Mouse (Mus musculus): ENCODE data around the gene Olfr1471.
"Not testable (repeated sequence)": the region's sequence is repeated elsewhere in the genome, so short reads cannot be mapped to it uniquely, and the experiment has no call there.

Olfr1471 gene

DNA sequence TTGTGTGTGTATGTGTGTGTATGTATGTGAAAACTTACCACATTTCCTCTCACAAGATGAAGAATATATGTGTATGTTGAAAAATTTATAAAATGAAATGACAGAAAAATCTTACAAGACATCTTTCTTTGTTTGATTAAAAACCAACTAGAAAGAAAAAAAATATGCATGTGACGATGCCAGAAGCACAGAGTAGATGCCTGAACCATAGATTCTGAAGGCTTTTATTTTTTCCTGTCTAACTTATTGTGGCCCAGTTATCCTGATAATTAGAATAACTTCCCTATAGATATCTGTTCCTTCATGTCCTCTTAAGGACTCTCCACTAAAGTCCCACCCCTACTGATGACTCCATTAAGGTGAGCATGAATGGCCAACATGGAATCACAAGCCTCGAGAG, at the start of gene Olfr1471:
TSS of gene Olfr1471 (plus strand) at position 301 of the 400 bp plus-strand sequence.
- not testable (repeated sequence) for DNase-seq

DNA sequence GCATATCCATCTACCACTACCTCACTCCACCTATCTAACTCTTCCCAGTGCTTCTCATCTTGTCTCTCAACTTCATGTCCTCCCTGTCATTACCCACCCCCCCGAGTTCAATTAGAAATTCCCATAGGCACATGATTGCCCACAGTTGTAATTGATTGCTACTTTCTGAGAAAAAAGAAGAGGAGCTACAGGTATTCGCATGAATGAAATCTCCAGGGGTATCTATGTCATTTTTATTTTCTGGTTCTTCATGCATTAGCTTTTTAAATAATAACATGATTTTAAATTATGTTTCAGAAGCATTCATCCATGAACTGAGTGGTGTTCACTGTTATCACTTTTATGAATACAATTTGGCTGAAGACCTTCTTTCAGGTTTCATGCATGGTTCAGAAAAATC, 35.7 kb upstream of the Olfr1471 start, which contains the start of gene Olfr1469:
TSS of gene Olfr1469 (plus strand) at position 301 of the 400 bp plus-strand sequence.
- DNase-seq, result no peak

DNA sequence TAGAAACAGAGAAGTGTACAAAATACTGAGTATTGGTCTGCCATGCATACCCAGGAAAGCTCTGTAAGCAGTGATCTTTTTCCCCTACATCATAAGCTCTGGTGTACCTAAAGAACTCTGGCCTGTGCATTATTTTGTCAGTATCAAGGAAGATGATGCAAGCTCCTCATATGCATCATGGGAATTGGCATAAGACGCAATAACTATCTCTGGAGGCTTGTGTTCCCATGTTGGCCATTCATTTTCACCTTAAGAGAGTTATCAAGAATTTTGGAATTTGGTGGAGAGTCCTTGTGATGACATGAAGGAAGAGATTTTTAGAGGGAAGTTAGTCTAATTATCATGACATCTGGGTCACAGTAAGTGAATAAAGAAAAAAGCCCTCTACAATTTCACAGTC, 12.8 kb downstream of the Olfr1471 start, which contains the start of gene Olfr1472:
TSS of gene Olfr1472 (minus strand) at position 101 of the 400 bp plus-strand sequence.
- DNase-seq, result no peak

DNA sequence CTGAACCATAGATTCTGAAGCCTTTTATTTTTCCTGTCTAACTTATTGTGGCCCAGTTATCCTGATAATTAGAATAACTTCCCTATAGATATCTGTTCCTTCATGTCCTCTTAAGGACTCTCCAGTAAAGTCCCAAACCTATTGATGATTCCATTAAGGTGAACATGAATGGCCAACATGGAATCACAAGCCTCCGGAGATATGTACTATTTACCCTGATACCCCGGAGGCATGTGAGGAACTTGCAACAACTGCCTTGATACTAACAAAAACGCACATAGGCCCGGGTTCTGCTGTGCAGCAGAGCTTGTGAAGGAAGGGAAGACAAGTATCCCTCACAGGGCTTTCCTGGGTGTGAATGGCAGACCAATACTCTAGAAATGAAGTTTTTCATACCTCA, 26.1 kb downstream of the Olfr1471 start, which contains the start of gene Olfr1474:
TSS of gene Olfr1474 (plus strand) at position 301 of the 400 bp plus-strand sequence.
- DNase-seq, result not testable (repeated sequence)

DNA sequence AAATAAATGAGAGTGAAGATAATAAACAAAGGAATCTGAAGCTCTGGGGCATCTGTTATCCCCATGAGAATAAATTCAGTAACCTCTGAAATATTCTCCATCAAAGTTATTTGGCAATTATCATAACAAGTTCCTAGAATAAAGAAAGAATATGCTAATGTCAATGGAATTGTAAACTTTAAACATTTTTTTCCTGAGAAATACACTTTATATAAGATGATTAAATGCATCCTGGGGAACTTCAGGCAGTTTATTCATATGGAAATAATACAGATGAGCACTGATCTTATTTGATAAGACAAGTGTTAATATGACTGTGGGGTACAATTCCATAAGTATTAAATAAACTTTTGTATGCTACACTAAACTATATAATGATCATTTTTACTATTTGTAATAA, 36.9 kb downstream of the Olfr1471 start, which contains the start of gene Olfr1475:
TSS of gene Olfr1475 (minus strand) at position 101 of the 400 bp plus-strand sequence.
- DNase-seq, result no peak

DNA sequence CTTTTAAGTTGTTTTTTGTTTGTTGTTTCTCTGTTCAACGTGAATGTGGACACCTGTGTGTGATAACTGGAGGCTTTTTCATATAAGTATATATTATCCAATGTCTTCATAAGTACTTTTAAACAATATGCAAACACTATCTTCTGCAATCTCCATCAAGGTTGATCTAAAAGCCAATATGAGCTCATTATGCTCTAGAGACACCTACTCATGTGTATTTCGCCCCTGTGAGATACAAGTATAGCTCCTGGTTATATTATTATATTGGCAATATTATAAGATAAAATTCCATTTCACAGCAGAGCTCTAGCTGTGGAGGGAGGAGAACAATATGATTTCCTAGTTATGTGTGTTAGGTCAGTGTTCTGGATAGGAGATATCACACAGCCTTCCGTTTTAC, 57.0 kb downstream of the Olfr1471 start, which contains the start of gene Olfr1477:
TSS of gene Olfr1477 (plus strand) at position 301 of the 400 bp plus-strand sequence.
- DNase-seq, result no peak

Measured in B cell, adult 2 months (primary cell).